Mouse (Mus musculus) cerebellum, adult 11 months (tissue): Measurements from ENCODE around the gene Frmd6.

Experiments
- DNase-seq: peaks from one replicate; pipeline ENCODE4 v3.0.0; 2022

Gene Frmd6

GRCm38 (mm10) chr12:70809957-70810356, 15.4 kb upstream of the Frmd6 start:
- DNase-seq, result no peak

- no peak for DNase-seq
Measured at GRCm38 (mm10) chr12:70811772-70812171, 13.5 kb upstream of the Frmd6 start.

GRCm38 (mm10) chr12:70812176-70812575, 13.1 kb upstream of the Frmd6 start:
- DNase-seq, result peak; percentile 62

- no peak for DNase-seq
Measured at GRCm38 (mm10) chr12:70812822-70813465, 12.4 kb upstream of the Frmd6 start.

GRCm38 (mm10) chr12:70816731-70817130, 8.6 kb upstream of the Frmd6 start:
- DNase-seq, result no peak

- DNase-seq, result no peak
Measured at GRCm38 (mm10) chr12:70824017-70824416, 1.3 kb upstream of the Frmd6 start.

DNA sequence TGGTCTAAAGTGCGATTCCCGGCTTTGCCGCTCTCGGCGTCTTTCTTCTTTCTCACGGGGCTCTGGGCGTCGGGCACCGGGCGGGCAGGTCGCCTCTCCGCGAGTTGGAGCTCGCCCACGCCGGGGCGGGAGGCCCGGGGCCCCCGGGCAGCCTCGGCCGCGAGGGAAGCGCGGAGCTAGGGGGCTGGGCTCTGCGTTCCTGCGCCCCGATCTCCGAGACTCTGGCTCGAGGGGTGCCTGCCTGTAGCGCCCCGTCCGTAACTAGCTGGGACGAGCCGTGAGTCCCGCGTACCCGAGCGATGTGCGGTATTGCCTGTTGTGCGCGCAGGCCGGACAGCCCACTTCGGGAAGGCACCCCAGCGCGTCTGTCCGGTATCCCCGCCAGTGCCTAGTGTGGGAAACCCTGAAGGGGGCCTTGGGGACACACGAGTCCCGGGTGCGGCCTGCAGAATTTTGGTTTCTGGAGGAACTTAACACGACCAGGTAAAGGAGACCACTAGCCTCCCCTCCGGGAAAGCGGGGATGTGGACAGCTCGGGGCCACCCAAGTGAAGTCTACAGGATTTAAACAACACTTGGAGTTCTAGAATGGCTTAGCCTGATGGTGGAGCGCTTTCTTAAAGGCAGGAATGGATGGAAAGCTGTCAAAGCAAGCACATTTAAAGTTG, 470 bp downstream of the Frmd6 start:
- peak; percentile 62 for DNase-seq

- DNase-seq, result no peak
Measured at GRCm38 (mm10) chr12:70826318-70827072, 1.2 kb downstream of the Frmd6 start.

DNA sequence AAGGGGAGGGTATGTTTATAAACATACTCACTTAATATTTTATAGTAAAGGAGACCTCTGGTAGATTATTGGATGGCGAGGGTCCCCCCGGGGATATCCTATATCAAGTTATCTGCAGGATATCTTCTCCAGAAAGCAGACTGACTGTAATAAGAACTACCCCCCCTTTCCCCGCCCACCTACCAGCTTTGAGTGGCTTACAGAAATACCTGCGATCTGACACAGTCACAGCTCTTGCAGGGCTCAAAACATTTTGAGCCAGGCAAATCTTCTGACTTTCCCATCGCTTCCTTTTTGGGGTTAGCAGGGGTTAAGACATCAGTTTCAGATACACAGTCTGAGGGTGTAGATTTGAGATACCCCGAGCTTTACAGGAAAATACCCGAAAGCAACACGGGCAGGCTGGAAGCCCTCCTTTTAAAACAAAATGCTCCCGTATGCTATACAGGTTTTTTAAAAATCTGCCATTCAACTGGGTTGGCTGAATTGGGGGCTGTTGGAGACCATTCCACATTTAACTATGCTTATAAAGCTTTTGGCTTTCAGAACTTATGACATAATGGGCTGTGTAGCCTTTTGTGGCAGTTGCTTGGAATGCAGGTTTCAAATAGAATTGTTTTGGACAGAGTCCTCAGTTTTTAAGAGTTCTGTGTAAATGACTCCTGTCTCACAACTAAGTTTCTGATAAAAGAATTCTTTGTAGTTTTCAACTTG, 2.0 kb downstream of the Frmd6 start:
- DNase-seq, result no peak

DNA sequence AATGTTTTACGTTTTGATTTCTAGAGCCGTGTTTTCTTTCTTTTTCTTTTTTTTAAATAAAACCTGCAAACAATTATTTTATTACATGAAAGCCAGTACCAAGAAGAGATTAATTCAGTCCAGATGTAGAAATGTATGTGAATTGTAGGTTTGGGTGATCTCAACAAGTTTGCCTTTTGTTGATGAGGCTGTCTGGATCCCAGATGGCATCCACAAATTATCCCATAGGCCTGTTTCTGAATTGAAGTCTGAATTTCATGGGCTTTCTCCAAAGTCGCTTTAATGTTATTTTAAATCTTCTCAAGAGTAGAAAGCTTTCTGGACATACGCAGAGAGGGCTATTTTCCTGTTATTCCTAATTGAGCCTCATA, 2.6 kb downstream of the Frmd6 start:
- no peak for DNase-seq

GRCm38 (mm10) chr12:70830982-70831566, 5.8 kb downstream of the Frmd6 start:
- no peak for DNase-seq

GRCm38 (mm10) chr12:70832216-70832998, 7.1 kb downstream of the Frmd6 start:
- no peak for DNase-seq

- no peak for DNase-seq
Measured at GRCm38 (mm10) chr12:70833050-70833449, 7.7 kb downstream of the Frmd6 start.

- no peak for DNase-seq
Measured at GRCm38 (mm10) chr12:70834043-70834442, 8.7 kb downstream of the Frmd6 start.

DNA sequence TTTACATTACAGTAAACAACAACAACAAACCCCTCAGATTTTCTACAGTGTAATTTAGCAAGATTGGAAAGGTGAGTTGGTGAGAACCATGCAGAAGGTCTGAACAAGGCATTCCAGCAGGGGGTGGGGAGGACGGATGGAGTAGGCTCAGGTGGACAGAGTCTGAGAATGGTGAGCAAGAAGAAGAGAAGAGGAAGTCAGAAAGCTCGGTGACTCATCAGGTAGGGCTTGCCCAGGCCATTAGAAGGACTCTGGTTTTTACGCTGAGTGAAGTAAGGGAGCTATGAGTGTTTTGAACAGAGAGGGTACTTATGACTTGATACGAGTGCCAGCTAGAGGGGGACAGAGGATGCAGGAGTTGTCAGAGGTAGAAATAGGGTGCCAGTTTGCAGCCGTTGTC, 9.7 kb downstream of the Frmd6 start:
- DNase-seq, result no peak

- peak; percentile 42 for DNase-seq
Measured at GRCm38 (mm10) chr12:70837792-70838321, 12.5 kb downstream of the Frmd6 start.

- no peak for DNase-seq
Measured at GRCm38 (mm10) chr12:70845371-70845770, 20.1 kb downstream of the Frmd6 start.

DNA sequence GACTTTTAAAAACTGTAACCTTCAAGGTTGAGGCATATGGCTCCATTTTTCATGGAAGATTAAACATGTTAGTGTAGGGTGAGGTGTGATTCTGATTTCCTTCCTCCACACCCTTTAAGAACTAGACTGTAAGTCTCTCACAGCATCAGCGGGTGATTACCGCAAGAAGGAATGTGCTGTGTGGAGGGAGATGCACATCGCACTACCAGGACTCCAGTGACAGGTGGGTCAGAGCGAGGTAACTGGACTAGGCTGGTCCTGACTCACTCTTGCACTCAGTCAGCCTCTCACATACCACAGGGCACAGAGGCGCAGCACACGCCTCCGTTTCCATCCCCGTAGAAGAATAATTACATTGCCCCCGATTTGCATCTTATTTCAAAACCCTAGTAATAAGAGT, 23.7 kb downstream of the Frmd6 start:
- no peak for DNase-seq

- no peak for DNase-seq
Measured at GRCm38 (mm10) chr12:70849517-70850291, 24.4 kb downstream of the Frmd6 start.

GRCm38 (mm10) chr12:70851342-70851960, 26.1 kb downstream of the Frmd6 start:
- DNase-seq, result no peak

DNA sequence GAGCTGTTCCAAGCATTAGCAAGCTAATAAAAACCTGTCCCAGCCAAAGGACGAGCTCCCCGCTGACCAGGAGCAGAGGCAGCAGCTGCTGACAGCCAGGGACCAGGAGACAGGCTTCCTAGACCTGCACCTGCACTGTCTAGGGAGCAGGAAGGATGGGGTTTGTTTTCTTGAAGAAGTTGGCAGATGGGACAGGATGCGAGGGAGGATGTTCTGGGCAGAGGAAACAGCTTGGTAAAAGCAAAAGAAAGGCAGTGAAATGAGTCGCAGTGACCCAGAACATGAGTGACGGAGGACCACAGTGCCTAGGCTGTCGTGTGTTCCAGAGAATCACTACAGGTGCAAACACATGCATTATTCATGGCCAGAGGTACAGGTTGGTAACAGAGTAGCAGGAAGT, 27.7 kb downstream of the Frmd6 start:
- no peak for DNase-seq
